Mouse (Mus musculus) neutrophil, adult 83 days (primary cell): ENCODE measurements around the gene Timm8a1. TPM values are rescaled to one million over a fixed set of nuclear protein-coding genes. Genes with fewer than 3 reads are reported as not detected.

Experiments used
- total RNA-seq, 2 experiments: library from RNA; stranded (reverse); gene quantifications; one replicate each; pipeline ENCODE4 v1.2.4; 2023

The Timm8a1 gene
- total RNA-seq: 10 to 100 TPM; 13.0 to 13.5 TPM

DNA sequence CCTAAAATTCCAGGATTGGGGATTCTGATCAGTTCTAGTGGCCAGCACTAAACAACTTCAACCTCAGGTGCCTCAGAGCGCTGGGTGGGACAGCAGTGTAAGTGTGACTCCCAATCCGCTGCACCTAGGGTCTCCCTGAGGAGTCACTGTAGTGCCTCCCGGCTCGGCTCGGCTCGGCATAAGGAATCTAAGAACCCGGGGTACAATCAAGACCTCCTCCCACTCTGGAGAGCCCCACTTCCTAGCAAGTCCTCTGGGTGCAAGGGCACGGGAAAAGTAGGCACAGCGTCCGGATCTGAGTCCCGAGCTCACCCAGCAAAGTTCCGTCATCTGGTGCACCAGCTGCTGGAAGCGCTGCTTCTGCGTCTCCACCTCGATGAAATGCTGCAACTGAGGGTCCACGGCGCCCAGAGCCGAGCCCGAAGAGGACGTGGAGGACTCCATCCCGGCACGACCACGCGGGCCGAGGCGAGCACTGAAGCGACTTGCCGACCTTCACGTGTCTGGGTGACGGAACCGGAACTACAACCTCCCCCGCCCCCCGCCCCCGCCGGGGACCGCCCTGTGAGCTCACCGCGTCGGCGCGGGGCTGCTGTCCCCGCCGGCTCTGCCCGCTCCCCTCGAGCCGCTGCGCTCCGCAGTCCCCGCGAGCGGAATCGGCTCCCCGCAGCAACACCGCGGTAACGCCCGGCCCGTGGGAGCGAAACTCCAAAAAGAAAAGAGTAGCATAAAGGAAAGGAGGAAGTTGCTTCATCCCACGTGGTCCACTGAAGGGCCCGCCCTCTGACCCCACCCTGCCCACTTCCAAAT is at the start of gene Timm8a1:
Gene Timm8a1 (minus strand): TSS at position 721 of the 810 bp plus-strand sequence.

DNA sequence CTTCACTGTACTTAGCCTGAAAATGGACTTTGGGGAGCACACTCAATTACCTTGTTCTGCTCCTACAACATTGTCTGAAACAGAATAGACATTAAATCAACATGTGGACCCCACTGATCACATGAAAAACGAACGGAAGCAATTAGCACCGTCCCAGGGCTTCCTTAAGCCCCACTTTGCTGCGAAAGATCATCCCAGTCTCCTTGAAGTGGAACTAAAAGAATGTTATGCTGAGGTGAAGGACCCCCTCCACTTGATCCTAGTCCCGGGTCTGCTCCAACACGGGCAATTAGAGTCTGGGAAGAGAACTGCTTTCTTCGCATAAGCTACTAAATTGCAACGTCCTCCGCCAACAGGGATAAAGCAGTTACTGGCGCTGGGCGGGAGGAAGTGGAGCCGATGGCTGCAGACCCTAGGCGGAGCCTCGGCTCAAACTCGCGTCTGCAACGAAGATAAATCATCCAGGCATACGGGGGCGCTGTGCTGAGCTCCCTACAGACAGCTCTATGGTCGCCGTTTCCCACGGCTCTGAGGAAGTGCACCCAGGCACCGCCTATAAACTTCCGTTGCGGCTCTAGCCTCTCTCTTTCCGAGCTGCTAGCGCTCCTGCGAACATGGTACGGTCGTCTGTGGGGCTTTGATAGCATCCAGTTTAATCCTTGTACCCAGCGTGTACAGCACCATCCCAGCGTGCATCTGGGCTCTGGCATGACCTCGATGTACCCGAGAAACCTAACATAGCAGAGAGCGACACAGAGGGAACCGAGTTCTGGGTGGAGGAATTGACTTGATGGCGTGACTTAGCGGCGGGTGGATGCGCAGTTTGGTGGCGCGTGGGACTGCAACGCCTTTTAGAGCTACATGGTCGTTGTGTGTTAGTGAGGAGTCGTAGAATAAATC is 43.7 kb upstream of the Timm8a1 start, which contains the start of gene Rpl36a:
Gene Rpl36a (plus strand): TSS at position 552 of the 900 bp plus-strand sequence.

DNA sequence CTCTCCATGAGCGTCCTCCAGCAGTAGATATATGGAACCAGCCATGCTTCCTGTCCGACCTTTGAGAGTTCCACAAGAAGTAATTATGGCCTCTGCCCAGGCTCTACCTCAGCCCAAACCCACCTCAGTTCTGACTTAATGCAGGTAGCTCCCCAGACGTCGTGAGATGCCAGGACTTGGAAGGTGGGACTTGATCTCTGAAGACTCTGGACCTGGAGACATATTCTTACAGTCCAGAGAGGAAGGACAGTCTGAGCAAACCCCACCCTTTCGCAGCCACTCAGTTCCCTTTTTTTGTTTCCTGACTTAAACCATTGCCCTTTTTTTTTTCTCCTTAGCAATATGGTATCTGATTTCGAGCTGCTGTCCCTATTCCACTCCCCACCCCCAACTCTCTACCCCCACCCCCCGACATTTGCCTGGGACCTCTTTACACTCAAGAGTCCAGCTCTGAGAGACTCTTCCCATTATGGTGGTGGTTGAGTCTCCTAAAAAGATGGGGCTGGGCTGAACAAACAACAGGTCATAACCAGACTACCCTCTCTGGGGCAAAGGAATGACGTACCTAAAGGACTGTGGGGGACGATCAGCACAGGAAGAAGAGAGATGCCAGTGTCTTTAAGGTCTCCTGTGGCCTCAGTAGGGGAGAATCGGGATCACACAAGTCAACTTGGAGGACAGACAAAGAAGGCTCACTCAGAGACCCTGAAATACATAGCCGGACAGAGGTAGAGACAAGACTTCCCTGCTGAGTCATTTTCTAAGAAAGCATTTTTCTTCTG is 41.4 kb upstream of the Timm8a1 start, which contains the start of gene Btk:
Gene Btk (minus strand): TSS at position 683 of the 782 bp plus-strand sequence.

Other genes starting within 250 kb of the Timm8a1 start
- gene Tmem35a, start 246.6 kb downstream of the Timm8a1 start, total RNA-seq: not detected
- gene Cenpi, start 233.8 kb downstream of the Timm8a1 start, total RNA-seq: 10 to 100 TPM; 11.2 to 13.1 TPM
- gene Drp2, start 137.3 kb downstream of the Timm8a1 start, total RNA-seq: under 1 TPM; 0.29 to 0.42 TPM
- not detected for gene Taf7l, start 65.4 kb downstream of the Timm8a1 start, total RNA-seq
- 10 to 100 TPM; 67.8 to 68.8 TPM for gene Btk, start 41.7 kb upstream of the Timm8a1 start, total RNA-seq
- 100 to 1,000 TPM; 175 to 194 TPM for gene Rpl36a, start 43.8 kb upstream of the Timm8a1 start, total RNA-seq
- gene Gla, start 59.3 kb upstream of the Timm8a1 start, total RNA-seq: 10 to 100 TPM; 49.5 to 63.5 TPM
- gene Hnrnph2, start 59.3 kb upstream of the Timm8a1 start, total RNA-seq: 10 to 100 TPM; 80.1 to 88.1 TPM
- under 1 TPM; 0.44 to 0.82 TPM for gene Armcx4, start 144.7 kb upstream of the Timm8a1 start, total RNA-seq
- 1 to 10 TPM in 1 of 2 experiments, under 1 TPM in 1; 0.88 to 1.6 TPM for gene Armcx1, start 176.1 kb upstream of the Timm8a1 start, total RNA-seq
- gene Armcx6, start 209.6 kb upstream of the Timm8a1 start, total RNA-seq: 1 to 10 TPM in 1 of 2 experiments, under 1 TPM in 1; 0.31 to 1.7 TPM
- gene Armcx3, start 214.7 kb upstream of the Timm8a1 start, total RNA-seq: 10 to 100 TPM in 1 of 2 experiments, 1 to 10 TPM in 1; 8.4 to 11.0 TPM